Mouse (Mus musculus): Measurements from ENCODE around the gene Igsf21.

The Igsf21 gene

GRCm38 (mm10) chr4:140237305-140237741 lies 9.3 kb downstream of the Igsf21 start:
- DNase-seq (ENCODE audit: low spot score in 2 of 2), result no peak

- no peak for DNase-seq (ENCODE audit: low spot score in 2 of 2)
Observed at GRCm38 (mm10) chr4:140235361-140236153, 11.0 kb downstream of the Igsf21 start.

- DNase-seq (ENCODE audit: low spot score in 2 of 2), result no peak
Observed at GRCm38 (mm10) chr4:140234412-140235205, 12.0 kb downstream of the Igsf21 start.

GRCm38 (mm10) chr4:140227837-140228236 lies 18.7 kb downstream of the Igsf21 start:
- no peak for DNase-seq (ENCODE audit: low spot score in 2 of 2)

- DNase-seq (ENCODE audit: low spot score in 2 of 2), result no peak
Observed at GRCm38 (mm10) chr4:140225204-140225603, 21.4 kb downstream of the Igsf21 start.

GRCm38 (mm10) chr4:140224451-140224850 lies 22.1 kb downstream of the Igsf21 start:
- no peak for DNase-seq (ENCODE audit: low spot score in 2 of 2)

- DNase-seq (ENCODE audit: low spot score in 2 of 2), result no peak
Observed at GRCm38 (mm10) chr4:140223067-140223466, 23.5 kb downstream of the Igsf21 start.

- DNase-seq (ENCODE audit: low spot score in 2 of 2), result no peak
Observed at GRCm38 (mm10) chr4:140220326-140221093, 26.1 kb downstream of the Igsf21 start.

GRCm38 (mm10) chr4:140218853-140219852 lies 27.4 kb downstream of the Igsf21 start:
- no peak for DNase-seq (ENCODE audit: low spot score in 2 of 2)

- DNase-seq (ENCODE audit: low spot score in 2 of 2), result no peak
Observed at GRCm38 (mm10) chr4:140218384-140218783, 28.2 kb downstream of the Igsf21 start.

GRCm38 (mm10) chr4:140217934-140218333 lies 28.6 kb downstream of the Igsf21 start:
- DNase-seq (ENCODE audit: low spot score in 2 of 2), result no peak

- DNase-seq (ENCODE audit: low spot score in 2 of 2), result no peak
Observed at GRCm38 (mm10) chr4:140216096-140216495, 30.5 kb downstream of the Igsf21 start.

GRCm38 (mm10) chr4:140215205-140215604 lies 31.4 kb downstream of the Igsf21 start:
- no peak for DNase-seq (ENCODE audit: low spot score in 2 of 2)

- no peak for DNase-seq (ENCODE audit: low spot score in 2 of 2)
Observed at GRCm38 (mm10) chr4:140214406-140214805, 32.2 kb downstream of the Igsf21 start.

- no peak for DNase-seq (ENCODE audit: low spot score in 2 of 2)
Observed at GRCm38 (mm10) chr4:140210129-140210890, 36.3 kb downstream of the Igsf21 start.

- DNase-seq (ENCODE audit: low spot score in 2 of 2), result no peak
Observed at GRCm38 (mm10) chr4:140205811-140206231, 40.8 kb downstream of the Igsf21 start.

GRCm38 (mm10) chr4:140204775-140205174 lies 41.8 kb downstream of the Igsf21 start:
- no peak for DNase-seq (ENCODE audit: low spot score in 2 of 2)

GRCm38 (mm10) chr4:140203696-140204272 lies 42.8 kb downstream of the Igsf21 start:
- no peak for DNase-seq (ENCODE audit: low spot score in 2 of 2)

- no peak for DNase-seq (ENCODE audit: low spot score in 2 of 2)
Observed at GRCm38 (mm10) chr4:140202196-140202595, 44.4 kb downstream of the Igsf21 start.

- no peak for DNase-seq (ENCODE audit: low spot score in 2 of 2)
Observed at GRCm38 (mm10) chr4:140200296-140200695, 46.3 kb downstream of the Igsf21 start.

All from spleen, postnatal 4 days (tissue).